Mouse (Mus musculus) brain, embryonic 14.5 days (tissue): ENCODE measurements at regions not wholly inside any gene's neighbourhood (a gene's known extent, or its start where the extent isn't known, plus 50 kb on each side); places are given as distances from the start of the nearest gene placed in this dataset.

Source experiments
- CTCF ChIP-seq: fragments of 200-500 bp; IDR thresholded peaks from 2 replicates; pipeline ENCODE4 v1.5.1; 2012; ENCODE audit warnings: inconsistent platforms, mild to moderate bottlenecking, moderate library complexity, borderline replicate concordance; ENCODE audit not compliant: insufficient read depth, insufficient read length; ENCODE audit errors: extremely low read depth
- POLR2A ChIP-seq: fragments of 200-500 bp; IDR thresholded peaks from 2 replicates; pipeline ENCODE4 v1.6.1; 2012; ENCODE audit warnings: mild to moderate bottlenecking, inconsistent platforms, borderline replicate concordance; ENCODE audit not compliant: poor library complexity, insufficient read depth, insufficient read length, severe bottlenecking; ENCODE audit errors: extremely low read depth

- TF ChIP-seq POLR2A (no peak), CTCF (no peak)
Observed at GRCm38 (mm10) chr17:14606356-14606989, 87.6 kb downstream of the Thbs2 start.
